ENCODE assay signal across 17 mouse cellular contexts in the genomic region with DNA sequence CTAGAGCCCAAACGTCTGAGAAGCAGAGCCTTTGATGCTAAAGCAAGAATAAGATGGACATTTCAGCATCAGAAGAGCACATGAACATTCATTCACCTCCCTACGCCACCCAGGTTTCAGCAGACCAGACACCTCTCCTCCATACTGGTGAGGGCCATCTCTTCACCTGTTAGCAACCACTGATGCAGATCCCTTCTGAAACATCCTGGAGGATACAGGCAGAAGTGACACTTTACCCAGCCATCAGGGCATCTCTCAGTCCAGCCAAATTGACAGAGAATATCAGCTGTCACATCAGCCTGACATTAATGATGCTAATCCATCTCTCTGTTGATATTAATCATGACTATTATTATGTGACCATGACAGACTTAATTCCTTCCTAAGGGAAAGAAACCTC.
"Had no signal": no experiment of that assay in that cellular context is flagged by ENCODE, and none has a peak within 500 bp of the region (broad histone marks: within the 10 kb centered on the region; RNA-seq: fewer than 3 reads in every experiment).

No protein-coding gene starts in this region.

- H3K4me1 ChIP-seq: neural tube, embryonic 12.5 days had no signal

- H3K27ac ChIP-seq: neural tube, embryonic 12.5 days; neural tube, embryonic 13.5 days; neural tube, embryonic 15.5 days; stomach, embryonic 15.5 days; stomach, postnatal 0 days had no signal

- DNase-seq: retina, postnatal 1 day; right cerebral cortex, adult 18-20 months; right cerebral cortex, postnatal 14 days; right cerebral cortex, postnatal 25 days; right cerebral cortex, postnatal 4 days; spleen, adult 18-20 months; thymus, adult 18-20 months; thymus, adult 2 months; thymus, postnatal 14 days; thymus, postnatal 25 days; thymus, postnatal 36 days; thymus, postnatal 4 days had no signal

- H3K4me3 ChIP-seq: neural tube, embryonic 12.5 days; neural tube, embryonic 13.5 days; neural tube, embryonic 15.5 days; stomach, embryonic 15.5 days had no signal

- H3K27me3 ChIP-seq: neural tube, embryonic 12.5 days; neural tube, embryonic 13.5 days; neural tube, embryonic 15.5 days; stomach, embryonic 15.5 days had no signal

- H3K9ac ChIP-seq: neural tube, embryonic 12.5 days; neural tube, embryonic 13.5 days; neural tube, embryonic 15.5 days; stomach, embryonic 15.5 days had no signal

- H3K9me3 ChIP-seq: neural tube, embryonic 12.5 days; neural tube, embryonic 13.5 days; neural tube, embryonic 15.5 days; stomach, embryonic 15.5 days had no signal

- H3K4me2 ChIP-seq: neural tube, embryonic 12.5 days; neural tube, embryonic 13.5 days; neural tube, embryonic 15.5 days; stomach, embryonic 15.5 days had no signal

- H3K36me3 ChIP-seq: neural tube, embryonic 12.5 days; neural tube, embryonic 13.5 days; neural tube, embryonic 15.5 days; stomach, embryonic 15.5 days had no signal
